Mouse (Mus musculus) C2C12 (cell line): ENCODE data around the gene Gm12166. TPM values are rescaled to one million over a fixed set of nuclear protein-coding genes. Genes with fewer than 3 reads are reported as not detected.

Experiments used
- H3K27me3 ChIP-seq: one replicate; pipeline ENCODE4 v1.6.1; 2011; ENCODE audit not compliant: control insufficient read depth, insufficient read depth, insufficient read length
- H3K36me3 ChIP-seq: one replicate; pipeline ENCODE4 v1.6.1; 2011; ENCODE audit not compliant: control insufficient read depth, insufficient read depth
- H3K4me3 ChIP-seq: one replicate; pipeline ENCODE4 v1.5.1; 2011; ENCODE audit warnings: mild to moderate bottlenecking, control low read depth; ENCODE audit not compliant: poor library complexity, insufficient read depth, severe bottlenecking
- H3K79me2 ChIP-seq: one replicate; pipeline ENCODE4 v1.6.1; 2011; ENCODE audit not compliant: control insufficient read depth, insufficient read depth
- H3K79me3 ChIP-seq: one replicate; pipeline ENCODE4 v1.6.1; 2011; ENCODE audit warnings: low read depth, control low read depth
- H3ac ChIP-seq: one replicate; pipeline ENCODE3; 2011; ENCODE audit warnings: low read depth; ENCODE audit not compliant: control insufficient read depth, insufficient read length
- CEBPB ChIP-seq: IDR thresholded peaks from one replicate; pipeline ENCODE4 v1.6.1; 2011; ENCODE audit warnings: low read depth, mild to moderate bottlenecking, control low read depth, moderate library complexity
- CTCF ChIP-seq: IDR thresholded peaks from one replicate; pipeline ENCODE4 v1.5.1; 2011; ENCODE audit not compliant: control insufficient read depth, insufficient read depth, insufficient read length
- FOSL1 ChIP-seq: IDR thresholded peaks from one replicate; pipeline ENCODE4 v1.8.0; 2011; ENCODE audit warnings: mild to moderate bottlenecking, low read length; ENCODE audit not compliant: poor library complexity, insufficient read depth, severe bottlenecking
- MAX ChIP-seq: IDR thresholded peaks from one replicate; pipeline ENCODE4 v1.6.1; 2011; ENCODE audit warnings: mild to moderate bottlenecking, control low read depth
- MYOD1 ChIP-seq: IDR thresholded peaks from one replicate; pipeline ENCODE4 v1.6.1; 2011; ENCODE audit warnings: low read depth; ENCODE audit not compliant: control insufficient read depth, insufficient read length
- MYOG ChIP-seq: IDR thresholded peaks from one replicate; pipeline ENCODE4 v1.6.1; 2011; ENCODE audit not compliant: control insufficient read depth, insufficient read length; ENCODE audit errors: extremely low read depth
- USF1 ChIP-seq: IDR thresholded peaks from one replicate; pipeline ENCODE4 v1.6.1; 2011; ENCODE audit warnings: low read depth, mild to moderate bottlenecking, control low read depth, moderate library complexity
- polyA plus RNA-seq: library from polyadenylated mRNA; unstranded; fragments of >200 nt; fragmentation: generic; extraction: Trizol; gene quantifications from one replicate; pipeline ENCODE4 v1.2.1, GENCODE M21; 2012; ENCODE audit warnings: missing spikeins

Gm12166 gene
- polyA plus RNA-seq, 1 experiment: 4.0 TPM

DNA sequence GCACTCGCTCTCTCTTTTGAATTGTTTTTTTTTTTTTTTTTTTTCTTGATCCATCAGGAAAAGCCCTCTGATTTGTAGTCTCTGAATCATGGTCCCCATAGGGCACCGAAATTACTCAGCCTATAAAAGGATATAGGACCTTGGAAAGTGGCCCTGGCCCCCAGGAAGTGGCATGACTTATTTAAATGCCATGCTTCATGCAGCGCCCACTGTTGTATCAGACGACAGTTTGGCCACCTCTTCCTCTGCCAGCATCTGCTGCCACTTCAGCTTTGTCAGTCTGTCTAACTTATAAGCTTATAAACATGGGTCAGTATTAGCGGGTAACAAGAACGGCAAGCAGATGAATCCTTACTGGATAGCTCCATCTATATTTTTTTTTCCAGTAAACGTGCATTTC, 19.2 kb downstream of the Gm12166 start:
- Histone ChIP-seq H3K79me3 (no peaks in the 10 kb centered on the region), H3K36me3 (no peaks in the 10 kb centered on the region), H3K79me2 (no peaks in the 10 kb centered on the region), H3K27me3 (no peaks in the 10 kb centered on the region), H3ac (no peak overlapping the region), H3K4me3 (no peak overlapping the region)
- TF ChIP-seq MAX (no peak), USF1 (no peak), MYOG (no peak)

DNA sequence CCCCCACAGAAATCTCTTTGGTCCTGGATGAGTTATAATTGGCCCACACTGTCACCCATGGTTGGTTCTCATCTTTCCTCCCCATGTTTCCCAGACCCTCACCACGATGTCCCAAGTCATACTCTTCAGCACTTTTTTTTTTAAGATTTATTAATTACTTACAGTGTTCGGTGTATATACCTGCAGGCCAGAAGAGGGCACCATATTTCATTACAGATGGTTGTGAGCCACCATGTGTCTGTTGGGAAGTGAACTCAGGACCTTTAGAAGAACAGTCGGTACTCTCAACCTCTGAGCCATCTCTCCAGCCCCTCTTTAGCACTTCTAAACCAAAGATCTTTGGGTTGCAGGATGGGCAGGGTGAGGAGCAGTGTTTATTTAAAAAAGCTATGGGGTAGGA, 20.7 kb downstream of the Gm12166 start:
- Histone ChIP-seq H3K79me3 (no peaks in the 10 kb centered on the region), H3K79me2 (no peaks in the 10 kb centered on the region), H3K36me3 (no peaks in the 10 kb centered on the region), H3K27me3 (no peaks in the 10 kb centered on the region), H3K4me3 (no peak overlapping the region), H3ac (no peak overlapping the region)
- TF ChIP-seq MYOG (no peak), CTCF (no peak), MYOD1 (no peak), USF1 (no peak), MAX (no peak), CEBPB (no peak), FOSL1 (no peak)

DNA sequence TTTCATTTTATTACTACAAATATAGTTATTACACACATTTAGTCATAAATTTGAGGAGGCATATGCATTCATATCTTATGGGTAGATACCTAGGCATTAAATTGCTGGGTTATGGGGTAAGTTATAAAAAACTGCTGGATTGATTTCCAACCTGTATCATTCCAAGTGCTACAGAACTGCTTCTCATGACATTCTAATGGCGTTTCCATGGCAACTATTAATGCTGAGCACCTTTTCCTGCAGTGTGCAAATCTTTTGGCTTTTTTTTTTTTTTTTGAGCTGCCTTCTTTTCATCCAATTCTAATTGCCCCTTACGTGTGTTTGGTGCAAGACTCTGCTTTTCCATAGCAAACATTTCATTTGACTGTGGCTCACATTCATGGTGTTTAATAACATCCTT, 22.1 kb downstream of the Gm12166 start:
- Histone ChIP-seq H3ac (no peak overlapping the region), H3K36me3 (no peaks in the 10 kb centered on the region), H3K79me3 (no peaks in the 10 kb centered on the region), H3K27me3 (no peaks in the 10 kb centered on the region), H3K4me3 (no peak overlapping the region), H3K79me2 (no peaks in the 10 kb centered on the region)
- TF ChIP-seq CTCF (no peak), MYOG (no peak), CEBPB (no peak), FOSL1 (no peak), MAX (no peak), MYOD1 (no peak), USF1 (no peak)

DNA sequence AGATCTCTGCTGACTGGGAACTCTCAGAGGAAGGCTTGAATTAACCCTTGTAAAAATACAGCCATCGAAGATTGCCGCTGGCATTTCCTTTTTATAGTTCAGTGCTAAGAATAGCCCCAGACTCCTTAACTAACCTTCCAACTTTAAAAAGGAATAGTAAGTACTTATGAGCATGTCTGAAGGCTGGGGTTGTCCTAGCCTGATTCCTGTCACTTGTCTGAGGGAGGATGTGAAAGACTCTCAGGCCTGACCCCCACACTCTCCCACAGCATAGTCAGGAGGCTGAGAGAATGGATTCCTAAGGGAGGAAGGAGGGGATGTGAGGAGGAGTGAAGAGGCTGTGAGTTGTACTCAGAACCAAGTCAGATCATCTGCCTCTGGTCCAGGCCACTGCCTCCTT, 22.6 kb downstream of the Gm12166 start:
- Histone ChIP-seq H3K4me3 (no peak overlapping the region), H3K79me2 (no peaks in the 10 kb centered on the region), H3K36me3 (no peaks in the 10 kb centered on the region), H3K27me3 (no peaks in the 10 kb centered on the region), H3K79me3 (no peaks in the 10 kb centered on the region), H3ac (no peak overlapping the region)
- TF ChIP-seq MYOD1 (no peak), MAX (no peak), CEBPB (no peak), USF1 (no peak), FOSL1 (no peak), CTCF (no peak), MYOG (no peak)

DNA sequence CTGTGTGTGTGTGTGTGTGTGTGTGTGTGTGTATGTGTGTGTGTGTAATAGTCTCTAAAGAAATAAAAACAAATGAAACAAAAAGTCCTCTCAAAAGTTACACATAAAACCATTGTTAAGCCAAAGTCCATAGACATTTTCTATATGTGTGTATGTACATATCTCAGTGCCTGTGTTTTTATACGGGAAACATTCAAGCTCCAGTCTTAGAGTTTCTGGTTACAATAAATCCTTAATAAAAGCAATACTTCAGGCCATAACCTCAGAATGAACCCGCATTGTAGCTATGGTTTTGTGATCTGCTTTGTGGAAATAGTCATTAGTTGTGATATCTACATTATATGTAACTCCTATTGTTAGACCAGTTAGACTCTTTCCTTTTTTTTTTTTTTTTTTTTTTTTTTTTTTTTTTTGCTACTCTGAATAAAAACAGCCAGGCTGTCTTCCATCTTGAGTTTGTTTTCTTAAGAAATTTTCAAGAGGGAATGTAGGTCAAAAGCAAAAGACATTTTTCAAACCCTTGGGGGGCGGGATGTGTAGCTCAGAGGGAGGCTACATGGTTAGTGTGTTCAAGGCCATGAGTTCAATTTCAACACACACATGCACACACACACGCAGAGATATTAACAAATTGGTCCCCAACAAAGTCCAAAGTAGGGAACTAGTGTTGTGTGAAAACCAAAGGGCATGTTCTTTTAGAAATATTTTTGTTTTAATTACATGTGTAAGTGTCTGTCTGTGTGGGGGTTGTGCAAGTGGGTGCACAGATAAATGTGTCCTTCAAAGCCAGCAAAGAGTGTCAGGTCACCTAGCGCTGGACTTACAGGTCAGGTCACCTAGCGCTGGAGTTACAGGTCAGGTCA, 23.9 kb downstream of the Gm12166 start:
- H3ac ChIP-seq: no peak overlapping the region
- no peaks in the 10 kb centered on the region for H3K79me3 ChIP-seq
- no peaks in the 10 kb centered on the region for H3K36me3 ChIP-seq
- no peak overlapping the region for H3K4me3 ChIP-seq
- TF ChIP-seq FOSL1 (no peak), CEBPB (no peak), CTCF (no peak), MYOG (no peak), USF1 (no peak), MYOD1 (no peak), MAX (no peak)
- H3K27me3 ChIP-seq: no peaks in the 10 kb centered on the region
- no peaks in the 10 kb centered on the region for H3K79me2 ChIP-seq

DNA sequence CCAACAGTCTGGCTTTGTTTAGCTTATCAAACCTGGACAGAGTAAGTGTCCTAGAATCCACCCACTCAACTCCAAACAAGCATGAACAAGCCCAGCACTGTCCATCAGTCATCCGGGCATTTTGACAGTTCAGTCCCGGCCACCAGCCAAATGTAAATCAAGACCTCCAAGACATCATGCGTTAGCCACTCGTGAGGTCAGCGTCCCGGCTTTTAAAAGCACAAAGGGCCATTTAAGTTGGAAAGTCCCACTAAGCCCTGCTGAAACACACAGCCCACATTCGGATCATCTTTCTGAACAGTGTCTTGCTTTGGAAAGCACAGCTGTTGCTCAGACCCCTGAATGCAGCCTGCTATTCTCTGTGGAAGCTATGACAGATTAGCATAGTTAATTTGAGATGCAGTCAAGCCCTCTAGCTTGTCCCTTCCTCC, 26.1 kb downstream of the Gm12166 start:
- Histone ChIP-seq H3K36me3 (no peaks in the 10 kb centered on the region), H3K27me3 (no peaks in the 10 kb centered on the region), H3K4me3 (no peak overlapping the region), H3K79me2 (no peaks in the 10 kb centered on the region), H3K79me3 (no peaks in the 10 kb centered on the region), H3ac (no peak overlapping the region)
- TF ChIP-seq MYOG (no peak), MYOD1 (peak; percentile 57), FOSL1 (no peak), MAX (no peak)
